Mouse (Mus musculus): ENCODE results near the gene Fktn.
"Not testable (repeated sequence)": the region's sequence is repeated elsewhere in the genome, so short reads cannot be mapped to it uniquely, and the experiment has no call there.

Fktn gene

DNA sequence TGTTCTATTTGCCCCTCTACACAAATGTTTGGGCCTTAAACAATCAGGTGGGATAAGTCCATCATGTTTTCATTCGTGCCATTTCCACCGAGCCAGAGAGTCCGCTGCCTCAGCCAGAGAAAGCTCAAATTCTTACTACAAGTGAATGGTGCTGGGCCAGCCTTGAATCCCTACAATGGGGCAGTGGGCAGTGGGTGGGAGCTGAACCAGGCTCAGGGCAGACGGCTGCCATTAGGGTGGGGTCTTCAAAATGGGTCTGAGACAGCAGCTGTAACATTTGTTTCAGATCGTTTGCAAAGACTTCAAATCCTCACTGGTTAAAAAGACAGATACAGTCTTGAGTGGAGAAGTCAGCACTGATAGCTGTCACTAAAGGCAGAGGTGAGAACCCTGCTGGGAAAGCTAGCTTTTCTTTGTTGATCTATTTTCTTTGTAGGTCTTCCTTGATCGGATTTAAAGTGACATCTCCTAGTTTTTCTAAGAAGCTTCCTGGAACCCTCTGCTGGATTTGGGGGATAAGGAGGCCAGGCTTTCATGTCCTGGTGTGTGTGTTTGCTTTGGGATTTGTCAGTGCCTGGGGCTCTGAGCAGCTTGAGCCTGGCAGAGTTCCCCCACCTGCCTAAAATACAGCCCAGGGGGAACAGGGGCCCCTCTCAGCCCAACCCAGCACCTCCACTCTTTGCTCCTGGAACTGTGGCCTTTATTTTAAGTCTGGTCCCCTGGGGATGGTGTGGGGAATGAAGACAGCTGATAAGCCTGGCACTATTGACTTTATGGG, 57.3 kb downstream of the Fktn start:
- DNase-seq (ENCODE audit: extremely low spot score): no peak

- no peak for DNase-seq (ENCODE audit: extremely low spot score)
Observed at GRCm38 (mm10) chr4:53772004-53772403, 58.2 kb downstream of the Fktn start.

DNA sequence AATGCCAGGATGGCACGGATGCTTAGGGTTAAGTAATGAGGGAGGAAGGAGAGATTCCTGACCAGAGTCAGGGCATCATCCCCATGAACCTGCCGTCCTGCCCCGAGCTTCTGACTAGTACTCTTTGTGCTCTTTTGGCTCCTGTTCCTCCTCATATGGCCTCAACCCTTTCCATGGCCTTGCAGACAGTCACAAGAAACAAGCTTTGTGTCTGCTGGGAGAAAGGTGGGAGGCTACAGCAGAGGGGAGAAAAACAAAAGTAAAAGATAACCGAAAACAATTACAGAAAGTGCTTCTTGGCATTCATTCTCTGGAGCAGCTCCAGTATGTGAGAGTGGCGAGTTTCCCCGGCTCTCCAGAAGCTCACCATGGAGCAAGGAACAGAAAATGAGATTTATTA, 60.1 kb downstream of the Fktn start:
- DNase-seq (ENCODE audit: extremely low spot score): no peak

- DNase-seq (ENCODE audit: extremely low spot score): no peak
Observed at GRCm38 (mm10) chr4:53781396-53781795, 67.6 kb downstream of the Fktn start.

DNA sequence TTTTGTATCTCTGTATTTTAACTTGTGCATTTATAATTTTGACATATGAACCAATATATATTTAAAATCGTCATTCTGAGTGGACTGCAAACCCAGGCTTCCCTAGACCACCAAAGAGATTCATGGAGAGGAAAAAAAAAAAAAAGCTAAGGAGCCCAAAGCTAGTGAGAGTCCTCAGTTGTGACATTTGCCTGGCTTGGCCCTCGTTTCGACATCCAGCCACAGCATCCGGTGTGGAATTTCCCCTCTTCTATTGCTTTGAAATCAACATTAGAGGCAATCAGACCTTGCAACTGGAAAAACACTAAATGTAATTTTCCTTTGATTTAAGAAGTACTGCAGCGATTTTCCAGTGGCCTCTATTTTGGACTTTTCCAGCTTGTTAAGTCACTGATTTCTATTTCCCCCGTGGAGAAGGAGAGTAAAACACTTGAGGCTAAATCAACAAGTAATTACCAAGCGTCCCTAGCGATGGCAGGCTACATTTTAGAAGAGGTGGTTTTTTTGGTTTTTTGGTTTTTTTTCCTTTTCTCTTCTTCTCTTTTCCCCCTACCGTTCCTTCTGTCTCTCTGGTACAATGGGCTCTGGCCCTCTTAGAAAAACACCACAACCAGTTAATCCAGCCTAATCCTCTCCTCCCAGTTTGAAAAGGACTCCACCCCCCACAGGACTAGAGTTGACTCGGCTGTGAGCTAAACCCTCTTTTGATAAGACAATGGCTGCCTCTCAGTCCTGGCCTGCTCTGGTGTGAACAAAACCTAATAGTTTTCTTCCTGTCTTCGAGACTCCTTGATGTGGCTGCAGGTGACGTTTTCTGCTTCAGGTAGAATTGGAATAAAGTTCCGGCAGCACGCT, 68.6 kb downstream of the Fktn start:
- DNase-seq (ENCODE audit: extremely low spot score): peak; percentile 41

DNA sequence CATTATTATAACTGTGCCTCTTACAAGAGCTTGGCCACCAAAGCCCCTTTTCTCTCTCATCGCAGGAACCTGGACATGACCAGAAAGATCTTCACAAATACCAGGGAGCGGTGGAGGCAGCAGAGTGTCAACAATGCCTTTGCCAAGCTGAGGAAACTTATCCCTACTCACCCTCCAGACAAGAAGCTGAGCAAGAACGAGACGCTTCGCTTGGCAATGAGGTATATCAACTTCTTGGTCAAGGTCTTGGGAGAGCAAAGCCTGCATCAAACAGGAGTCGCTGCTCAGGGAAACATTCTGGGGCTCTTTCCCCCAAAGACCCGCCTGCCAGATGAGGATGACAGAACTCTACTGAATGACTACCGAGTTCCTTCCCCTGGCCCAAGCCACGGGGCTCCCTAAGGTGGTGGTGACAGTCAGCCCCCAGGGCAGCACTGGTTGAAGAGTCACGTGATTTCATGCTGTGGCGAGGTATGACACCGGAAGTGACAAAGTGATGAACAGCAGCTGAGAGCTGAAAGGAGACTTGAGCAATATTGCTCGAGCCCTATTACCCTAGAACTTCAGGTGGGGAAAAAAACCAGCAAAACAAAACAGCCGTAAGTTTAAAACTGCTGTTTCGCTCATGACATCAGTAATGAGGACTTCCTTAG, 72.1 kb downstream of the Fktn start:
- no peak for DNase-seq (ENCODE audit: extremely low spot score)

- no peak for DNase-seq (ENCODE audit: extremely low spot score)
Observed at GRCm38 (mm10) chr4:53786851-53787250, 73.1 kb downstream of the Fktn start.

- peak; percentile 72 for DNase-seq (ENCODE audit: extremely low spot score)
Observed at GRCm38 (mm10) chr4:53789346-53789745, 75.5 kb downstream of the Fktn start.

- no peak for DNase-seq (ENCODE audit: extremely low spot score)
Observed at GRCm38 (mm10) chr4:53794257-53794966, 80.6 kb downstream of the Fktn start.

GRCm38 (mm10) chr4:53795086-53795485, 81.3 kb downstream of the Fktn start:
- DNase-seq (ENCODE audit: extremely low spot score): no peak

- DNase-seq (ENCODE audit: extremely low spot score): no peak
Observed at GRCm38 (mm10) chr4:53795706-53796105, 81.9 kb downstream of the Fktn start.

DNA sequence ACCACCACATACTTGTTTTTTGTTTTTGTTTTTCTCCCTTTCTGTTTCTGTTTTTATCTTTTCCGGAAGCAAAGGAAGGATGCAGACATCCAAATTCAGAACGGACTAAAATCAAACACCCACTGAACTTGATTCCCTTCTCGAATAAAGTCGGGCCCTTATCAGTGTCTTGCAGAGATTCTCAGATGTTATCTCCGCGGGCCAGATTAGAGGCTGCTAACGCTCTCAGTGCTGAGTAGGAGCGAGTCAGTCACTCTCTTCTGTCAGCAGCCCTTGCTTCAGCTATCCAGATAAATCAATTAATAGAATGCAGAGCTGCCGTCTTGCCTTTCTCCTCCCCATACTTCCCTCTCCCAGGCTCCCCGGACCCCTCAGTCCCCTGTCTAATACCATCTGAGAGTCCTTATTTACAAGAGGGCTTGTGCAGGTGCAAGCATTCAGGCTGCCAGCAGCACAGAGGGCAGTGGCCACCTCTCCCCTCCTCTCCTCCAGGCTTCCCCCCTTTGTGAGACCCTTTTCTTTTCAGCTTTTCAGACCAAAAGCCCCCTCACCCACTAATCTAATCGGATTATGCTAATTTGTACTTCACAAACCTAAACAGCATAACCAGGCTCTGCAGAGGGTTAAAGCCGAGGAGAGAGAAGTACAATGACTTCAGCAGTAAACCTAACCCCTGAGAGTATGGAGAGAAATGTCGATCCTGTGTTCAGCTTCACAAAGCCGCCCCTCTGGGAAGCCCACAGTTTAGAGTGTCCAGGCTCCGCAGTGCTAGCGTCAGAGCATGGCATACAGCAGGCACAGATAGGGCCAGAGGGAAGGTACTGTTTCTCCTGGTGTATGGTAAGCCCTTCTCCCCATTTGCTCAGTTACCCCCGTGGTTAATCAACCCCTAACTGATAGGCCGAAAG, 83.3 kb downstream of the Fktn start:
- DNase-seq (ENCODE audit: extremely low spot score): peak; percentile 50

GRCm38 (mm10) chr4:53798896-53799676, 85.3 kb downstream of the Fktn start:
- DNase-seq (ENCODE audit: extremely low spot score): no peak

DNA sequence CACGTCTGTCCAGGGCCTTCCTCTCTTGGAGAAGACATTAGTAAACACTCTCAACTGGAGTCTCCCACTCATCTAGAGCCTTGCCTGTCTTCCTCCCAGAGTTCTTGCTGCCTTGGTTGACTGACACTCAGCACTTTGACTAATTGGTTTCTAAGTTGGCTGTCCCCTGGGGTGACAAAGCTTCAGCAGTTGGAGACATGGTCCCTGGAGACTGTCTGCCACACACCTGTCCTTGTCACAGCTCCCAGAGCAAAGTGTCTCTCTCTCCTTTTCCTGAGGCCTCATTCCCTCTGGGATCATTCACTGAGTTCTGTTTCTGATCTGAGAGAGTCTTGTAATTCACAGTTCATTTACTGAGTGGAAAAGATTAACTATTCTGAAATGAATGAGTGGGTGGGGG, 86.0 kb downstream of the Fktn start:
- DNase-seq (ENCODE audit: extremely low spot score): no peak

GRCm38 (mm10) chr4:53803674-53804073, 89.9 kb downstream of the Fktn start:
- DNase-seq (ENCODE audit: extremely low spot score): not testable (repeated sequence)

GRCm38 (mm10) chr4:53806428-53806827, 92.6 kb downstream of the Fktn start:
- DNase-seq (ENCODE audit: extremely low spot score): not testable (repeated sequence)

- DNase-seq (ENCODE audit: extremely low spot score): no peak
Observed at GRCm38 (mm10) chr4:53818320-53818719, 104.5 kb downstream of the Fktn start.

DNA sequence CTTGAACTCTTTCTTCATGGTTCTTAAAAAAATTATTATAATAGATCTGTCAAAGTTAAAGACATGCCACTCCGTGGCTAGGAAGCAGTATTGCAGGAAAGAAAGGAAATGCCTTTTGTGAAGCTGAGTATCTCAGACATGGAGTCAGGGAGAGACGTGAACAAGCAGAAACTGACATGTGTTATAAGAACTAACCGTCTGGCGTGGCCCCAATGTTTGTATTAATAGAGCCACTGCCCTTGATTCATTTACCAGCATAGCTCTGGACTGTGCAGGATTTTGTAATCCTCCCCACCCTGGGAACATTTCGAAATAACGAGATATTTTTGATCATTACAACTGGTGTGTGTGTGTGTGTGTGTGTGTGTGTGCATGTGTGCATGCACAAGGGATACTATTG, 109.9 kb downstream of the Fktn start:
- DNase-seq (ENCODE audit: extremely low spot score): no peak

- DNase-seq (ENCODE audit: extremely low spot score): no peak
Observed at GRCm38 (mm10) chr4:53824831-53825230, 111.0 kb downstream of the Fktn start.

All from embryo, embryonic 9.5 days (tissue).